Mouse (Mus musculus) testis, adult 2 months (tissue): ENCODE measurements around the gene Cand2. TPM values are rescaled to one million over a fixed set of nuclear protein-coding genes. Genes with fewer than 3 reads are reported as not detected.
A peak's percentile ranks its signal among the peaks of the same experiment; 100 is the strongest.

ENCODE experiments used
- H3K27ac ChIP-seq: fragments of 200-500 bp; 2 replicates; pipeline ENCODE4 v1.5.1; 2012; ENCODE audit warnings: low read depth, low read length; ENCODE audit not compliant: control insufficient read depth, insufficient read depth
- H3K27me3 ChIP-seq: fragments of 200-500 bp; 2 replicates; pipeline ENCODE4 v1.6.1; 2012; ENCODE audit warnings: mild to moderate bottlenecking, low read length, moderate library complexity; ENCODE audit not compliant: control insufficient read depth, insufficient read depth
- H3K36me3 ChIP-seq: fragments of 200-500 bp; 2 replicates; pipeline ENCODE4 v1.6.1; 2012; ENCODE audit warnings: mild to moderate bottlenecking, low read length; ENCODE audit not compliant: control insufficient read depth, insufficient read depth
- H3K4me1 ChIP-seq: fragments of 200-500 bp; 2 replicates; pipeline ENCODE4 v1.6.1; 2012; ENCODE audit warnings: low read length; ENCODE audit not compliant: control insufficient read depth, insufficient read depth
- H3K4me3 ChIP-seq: fragments of 200-500 bp; 2 replicates; pipeline ENCODE4 v1.5.1; 2012; ENCODE audit warnings: low read depth, mild to moderate bottlenecking, low read length, moderate library complexity, mixed read lengths; ENCODE audit not compliant: control insufficient read depth
- CTCF ChIP-seq: fragments of 200-500 bp; IDR thresholded peaks from 2 replicates; pipeline ENCODE4 v1.5.1; 2012; ENCODE audit warnings: low read depth, mild to moderate bottlenecking, inconsistent platforms, low read length, moderate library complexity; ENCODE audit not compliant: control insufficient read depth, insufficient read depth, insufficient replicate concordance
- POLR2A ChIP-seq: fragments of 200-500 bp; IDR thresholded peaks from 2 replicates; pipeline ENCODE4 v1.6.1; 2012; ENCODE audit warnings: low read depth, mild to moderate bottlenecking, inconsistent platforms, low read length, moderate library complexity; ENCODE audit not compliant: control insufficient read depth
- polyA plus RNA-seq: library from polyadenylated mRNA; depleted of rRNA; stranded (reverse); fragments of >200 nt; gene quantifications from 2 replicates; pipeline ENCODE4 v1.2.3, GENCODE M21; 2012; rRNA removed

Gene Cand2
- 7.2 TPM in 2 replicates for polyA plus RNA-seq

DNA sequence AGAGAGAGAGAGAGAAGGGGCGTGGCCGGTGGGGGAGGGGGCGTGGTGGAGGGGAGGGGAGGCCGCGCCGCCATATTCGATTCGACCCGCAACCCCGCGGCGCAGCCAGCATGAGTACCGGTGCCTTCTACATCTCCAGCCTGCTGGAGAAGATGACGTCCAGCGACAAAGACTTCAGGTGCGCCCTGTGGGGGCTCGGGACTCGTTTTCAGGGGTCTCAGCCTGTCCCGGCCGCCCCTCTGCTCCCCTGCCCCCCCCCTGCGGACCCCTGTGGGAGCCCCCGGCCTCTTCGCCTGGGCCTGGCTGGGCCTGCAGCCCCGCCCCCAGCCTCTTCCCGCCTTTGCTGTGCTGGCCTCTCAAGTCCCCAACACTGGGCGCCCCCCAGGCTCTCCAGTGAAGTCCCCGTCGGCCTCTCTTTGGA, at the start of gene Cand2:
TSS of gene Cand2 (plus strand) at position 38 of the 421 bp plus-strand sequence.
- TF ChIP-seq POLR2A = no peak
- H3K4me3 ChIP-seq = peak within 1 kb of the TSS; percentile 95
- peaks cover 14% of the 10 kb centered on the region for H3K4me1 ChIP-seq
- no peaks in the 10 kb centered on the region for H3K36me3 ChIP-seq
- no peaks in the 10 kb centered on the region for H3K27me3 ChIP-seq
- no peak within 1 kb of the TSS for H3K27ac ChIP-seq

GRCm38 (mm10) chr6:115727108-115727507, 47.2 kb upstream of the Cand2 start:
- no peaks in the 10 kb centered on the region for H3K27me3 ChIP-seq
- no peaks in the 10 kb centered on the region for H3K36me3 ChIP-seq
- H3K4me1 ChIP-seq = no peaks in the 10 kb centered on the region; the same call in 1 of the 2 replicates
- no peak overlapping the region for H3K27ac ChIP-seq
- no peak overlapping the region for H3K4me3 ChIP-seq
- TF ChIP-seq CTCF (peak; percentile 38; the same call in 1 of the 2 replicates), POLR2A (no peak)

DNA sequence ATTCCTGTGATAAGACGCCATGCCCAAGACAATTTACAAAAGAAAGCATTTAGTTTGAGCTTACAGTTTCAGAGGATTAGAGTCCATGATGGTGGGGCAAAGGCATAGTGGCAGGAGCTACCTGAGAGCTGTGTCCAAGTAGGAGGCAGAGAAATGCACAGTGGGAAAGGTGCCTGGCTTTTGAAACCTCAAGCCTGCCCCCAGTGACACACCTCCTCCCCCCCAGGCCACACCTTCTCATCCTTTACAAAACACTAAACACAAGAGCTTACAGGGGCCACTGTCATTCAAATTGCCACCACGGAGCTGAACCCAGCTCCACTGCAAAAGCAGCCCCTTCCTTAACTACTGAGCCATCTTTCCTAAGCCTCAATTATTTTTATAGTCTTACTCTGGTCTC, 46.8 kb upstream of the Cand2 start:
- Histone ChIP-seq H3K4me3 (no peak overlapping the region), H3K27me3 (no peaks in the 10 kb centered on the region), H3K36me3 (no peaks in the 10 kb centered on the region), H3K4me1 (no peaks in the 10 kb centered on the region; the same call in 1 of the 2 replicates), H3K27ac (no peak overlapping the region)
- no peak for TF ChIP-seq POLR2A
- TF ChIP-seq CTCF = no peak

GRCm38 (mm10) chr6:115730560-115731342, 43.6 kb upstream of the Cand2 start:
- Histone ChIP-seq H3K27ac (no peak overlapping the region), H3K27me3 (no peaks in the 10 kb centered on the region), H3K4me3 (no peak overlapping the region), H3K4me1 (no peaks in the 10 kb centered on the region; the same call in 1 of the 2 replicates), H3K36me3 (no peaks in the 10 kb centered on the region)
- TF ChIP-seq POLR2A (no peak), CTCF (no peak)

DNA sequence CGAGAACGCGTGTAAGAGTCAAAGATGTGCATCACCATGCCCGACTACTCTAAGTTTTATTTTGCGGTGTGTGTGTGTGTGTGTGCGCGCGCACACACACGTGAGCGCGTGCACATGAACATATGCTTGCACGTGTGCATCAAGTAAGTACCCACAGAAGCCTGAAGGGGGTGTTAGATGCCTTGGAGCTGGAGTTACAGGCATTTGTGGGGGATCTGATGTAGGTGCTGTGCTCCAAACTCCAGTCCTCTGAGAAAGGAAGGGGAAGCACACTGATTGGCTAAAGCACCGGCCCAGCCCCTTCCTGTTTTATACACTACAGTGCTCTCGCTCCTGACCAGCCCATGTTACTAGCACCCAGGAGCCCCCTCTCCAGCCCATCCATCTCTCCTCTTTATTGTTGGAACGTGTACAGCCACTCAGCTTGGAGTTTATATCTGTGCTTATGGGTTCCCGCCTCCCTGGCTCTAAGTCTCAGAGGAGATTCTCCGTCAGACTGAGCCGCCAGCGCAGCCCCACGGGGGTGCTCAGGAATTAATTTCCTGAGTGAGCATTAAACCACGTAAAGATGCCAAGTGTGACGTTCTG, 41.9 kb upstream of the Cand2 start:
- H3K4me3 ChIP-seq = no peak overlapping the region
- TF ChIP-seq CTCF (no peak), POLR2A (no peak)
- no peaks in the 10 kb centered on the region for H3K27me3 ChIP-seq
- H3K36me3 ChIP-seq = no peaks in the 10 kb centered on the region
- no peaks in the 10 kb centered on the region; the same call in 1 of the 2 replicates for H3K4me1 ChIP-seq
- H3K27ac ChIP-seq = no peak overlapping the region

DNA sequence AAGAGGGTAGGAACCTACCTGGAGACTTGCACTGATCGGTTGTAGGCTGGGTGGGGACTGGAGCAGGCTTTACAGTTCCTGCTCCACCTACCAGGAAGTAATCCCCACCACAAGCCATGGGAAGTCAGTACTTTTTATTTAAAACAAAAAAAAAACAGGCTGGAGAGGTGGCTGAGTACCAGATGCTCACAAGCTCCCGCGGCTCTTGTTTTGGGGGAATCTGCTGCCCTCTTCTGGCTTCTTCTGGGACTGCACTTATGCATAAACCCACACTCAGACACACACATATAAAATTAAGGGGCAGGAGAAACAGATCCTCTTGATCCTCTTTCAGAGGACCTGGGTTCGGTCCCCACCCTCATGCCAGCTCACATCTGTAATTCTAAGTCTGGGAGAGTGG, 39.4 kb upstream of the Cand2 start:
- H3K36me3 ChIP-seq = no peaks in the 10 kb centered on the region
- no peak overlapping the region for H3K4me3 ChIP-seq
- H3K27ac ChIP-seq = no peak overlapping the region
- no peaks in the 10 kb centered on the region; the same call in 1 of the 2 replicates for H3K4me1 ChIP-seq
- H3K27me3 ChIP-seq = no peaks in the 10 kb centered on the region
- TF ChIP-seq POLR2A (no peak), CTCF (peak; percentile 39; the same call in 1 of the 2 replicates)

GRCm38 (mm10) chr6:115739056-115739455, 35.3 kb upstream of the Cand2 start:
- no peaks in the 10 kb centered on the region for H3K36me3 ChIP-seq
- TF ChIP-seq CTCF = no peak
- H3K27me3 ChIP-seq = no peaks in the 10 kb centered on the region
- H3K27ac ChIP-seq = no peak overlapping the region
- no peak overlapping the region for H3K4me3 ChIP-seq
- no peaks in the 10 kb centered on the region for H3K4me1 ChIP-seq

- no peaks in the 10 kb centered on the region for H3K27me3 ChIP-seq
- TF ChIP-seq CTCF (0 out of 2 replicates have a peak, but pooled peaks have one; percentile 4), POLR2A (no peak)
- no peak overlapping the region for H3K27ac ChIP-seq
- no peaks in the 10 kb centered on the region for H3K4me1 ChIP-seq
- H3K4me3 ChIP-seq = no peak overlapping the region
- H3K36me3 ChIP-seq = no peaks in the 10 kb centered on the region
Measured at GRCm38 (mm10) chr6:115743569-115743968, 30.8 kb upstream of the Cand2 start.
